Mouse (Mus musculus): ENCODE measurements at regions not wholly inside any gene's neighbourhood (a gene's known extent, or its start where the extent isn't known, plus 50 kb on each side); places are given as distances from the start of the nearest gene placed in this dataset.
"Not testable (repeated sequence)": the region's sequence is repeated elsewhere in the genome, so short reads cannot be mapped to it uniquely, and the experiment has no call there.

DNA sequence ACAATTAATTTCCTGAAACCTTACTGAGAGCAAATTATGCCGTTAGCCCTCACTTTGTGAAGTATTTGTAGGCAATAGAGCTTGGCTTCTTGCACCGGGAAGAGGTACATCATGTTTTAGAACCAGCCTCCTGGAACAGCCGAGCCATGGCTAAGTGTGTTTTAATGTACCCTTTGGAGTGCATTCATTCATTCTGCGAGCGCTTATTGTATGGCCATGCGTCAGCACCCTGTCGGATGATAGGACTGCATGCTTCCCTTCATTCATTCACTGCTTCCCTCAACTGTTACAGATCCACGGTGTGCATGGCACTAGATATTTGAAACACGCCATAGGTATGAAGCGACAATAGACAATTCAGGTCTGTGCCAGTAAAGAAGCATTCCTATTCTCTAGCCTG, 409.4 kb upstream of the Ercc4 start:
- WGBS, result 88% methylated on average over 10 of the region's 10 CpGs
- no peaks in the 10 kb centered on the region for H3K36me3 ChIP-seq (ENCODE audit: insufficient read depth)
- TF ChIP-seq CTCF (IDR thresholded peaks at IDR 0.05; ENCODE audit: low read depth), result no peak
- no peaks in the 10 kb centered on the region for H3K27me3 ChIP-seq (ENCODE audit: insufficient read depth, low read length)
- H3K9ac ChIP-seq, result no peak overlapping the region
- no peaks in the 10 kb centered on the region for H3K9me3 ChIP-seq (ENCODE audit: low read depth, low read length)
- H3K27ac ChIP-seq (ENCODE audit: low read depth), result no peak overlapping the region
- no peak for ATAC-seq (ENCODE audit: insufficient read depth)
- no peak overlapping the region for H3K4me2 ChIP-seq
- no peaks in the 10 kb centered on the region for H3K4me1 ChIP-seq (ENCODE audit: insufficient read depth)
- no peak for DNase-seq
- no peak overlapping the region for H3K4me3 ChIP-seq (ENCODE audit: low read depth, low read length)

DNA sequence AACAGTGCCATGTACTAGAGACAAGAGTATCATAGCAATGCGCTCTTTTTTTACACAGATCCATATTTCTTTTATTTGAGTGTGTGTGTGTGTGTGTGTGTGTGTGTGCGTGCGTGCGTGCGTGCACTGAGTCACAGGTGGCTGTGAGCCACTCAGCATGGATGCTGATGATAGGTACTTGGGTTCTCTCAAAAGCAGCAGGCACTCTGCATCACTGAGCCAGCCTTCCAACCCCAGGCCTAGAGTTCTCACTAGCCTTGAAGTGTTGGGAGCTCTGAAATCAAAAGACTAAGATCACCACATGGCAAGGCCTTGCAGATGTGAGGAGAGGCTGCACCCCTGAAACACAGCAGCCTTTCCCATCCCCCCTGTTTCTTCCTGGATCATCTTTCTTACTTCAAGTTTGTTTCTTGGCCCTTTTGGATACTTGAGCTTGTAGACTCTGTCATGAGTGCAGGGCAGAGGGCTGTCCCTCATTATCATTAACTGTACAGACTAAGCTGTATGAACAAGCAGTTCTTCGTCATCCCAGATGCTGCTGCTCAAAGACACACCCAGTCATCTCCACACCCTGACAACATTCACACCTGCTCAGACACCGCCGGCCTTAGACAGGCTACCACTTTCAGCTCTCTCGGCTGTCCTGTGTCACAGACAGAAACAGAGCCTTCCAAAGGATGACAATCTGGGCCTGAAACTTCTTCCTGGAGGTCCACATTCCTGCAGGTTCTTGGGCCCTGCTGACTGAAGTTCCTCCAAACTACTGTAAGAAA, 405.5 kb upstream of the Ercc4 start:
- ATAC-seq (ENCODE audit: insufficient read depth), result no peak
- WGBS, result 71% methylated on average over 9 of the region's 9 CpGs
- no peak for DNase-seq
- H3K4me3 ChIP-seq (ENCODE audit: low read depth, low read length), result no peak overlapping the region
- H3K9ac ChIP-seq, result no peak overlapping the region
- no peaks in the 10 kb centered on the region for H3K4me1 ChIP-seq (ENCODE audit: insufficient read depth)
- no peak overlapping the region for H3K27ac ChIP-seq (ENCODE audit: low read depth)
- TF ChIP-seq CTCF (IDR thresholded peaks at IDR 0.05; ENCODE audit: low read depth), result no peak
- no peaks in the 10 kb centered on the region for H3K9me3 ChIP-seq (ENCODE audit: low read depth, low read length)
- no peaks in the 10 kb centered on the region for H3K27me3 ChIP-seq (ENCODE audit: insufficient read depth, low read length)
- no peaks in the 10 kb centered on the region for H3K36me3 ChIP-seq (ENCODE audit: insufficient read depth)
- no peak overlapping the region for H3K4me2 ChIP-seq

DNA sequence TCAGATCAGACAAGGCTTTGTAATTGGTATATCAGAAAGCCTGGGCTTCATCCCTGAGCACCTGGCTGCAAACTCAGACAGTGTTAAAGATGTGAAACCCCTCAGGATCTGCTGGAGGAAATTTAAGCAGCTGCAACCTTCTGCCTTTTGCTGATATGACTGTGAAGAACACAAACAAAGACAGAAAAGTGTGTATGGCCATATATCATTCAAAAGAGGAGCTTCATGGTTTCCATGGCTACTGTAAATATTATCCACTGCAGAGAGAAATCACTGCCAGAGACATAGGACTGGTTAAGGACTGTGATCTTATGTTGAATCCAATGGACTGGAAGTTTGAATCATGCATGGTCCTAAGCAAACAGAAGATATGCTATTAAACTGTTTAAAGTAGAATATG, 402.6 kb upstream of the Ercc4 start:
- TF ChIP-seq CTCF (IDR thresholded peaks at IDR 0.05; ENCODE audit: low read depth), result no peak
- Histone ChIP-seq H3K27ac (ENCODE audit: low read depth) (no peak overlapping the region), H3K4me3 (ENCODE audit: low read depth, low read length) (no peak overlapping the region), H3K4me1 (ENCODE audit: insufficient read depth) (no peaks in the 10 kb centered on the region), H3K9me3 (ENCODE audit: low read depth, low read length) (no peaks in the 10 kb centered on the region), H3K4me2 (no peak overlapping the region), H3K27me3 (ENCODE audit: insufficient read depth, low read length) (no peaks in the 10 kb centered on the region), H3K36me3 (ENCODE audit: insufficient read depth) (no peaks in the 10 kb centered on the region), H3K9ac (no peak overlapping the region)
- ATAC-seq (ENCODE audit: insufficient read depth) (no peak), DNase-seq (no peak)

DNA sequence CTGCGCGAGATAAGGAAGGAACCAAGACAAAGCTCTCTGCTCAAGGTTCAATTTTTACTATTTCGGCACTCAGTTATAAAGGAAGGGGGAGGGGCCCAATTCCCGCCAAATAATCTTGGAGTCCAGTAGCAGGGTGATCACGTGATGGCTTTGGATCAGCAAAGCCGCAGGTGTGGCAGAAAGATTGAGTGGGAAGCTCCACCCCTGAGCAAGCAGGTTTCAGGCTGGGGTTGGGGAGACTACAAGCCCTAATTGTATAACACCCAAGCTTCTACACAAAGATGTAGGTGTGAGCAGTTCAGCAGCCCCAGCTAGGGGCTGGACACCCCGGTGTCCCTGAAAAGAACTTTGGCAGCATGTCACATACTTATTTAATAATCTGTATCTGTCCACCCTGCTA, 388.1 kb upstream of the Ercc4 start:
- not testable (repeated sequence) for DNase-seq; H3K4me1 ChIP-seq (ENCODE audit: insufficient read depth); H3K27me3 ChIP-seq (ENCODE audit: insufficient read depth, low read length); H3K27ac ChIP-seq (ENCODE audit: low read depth); H3K4me2 ChIP-seq; ATAC-seq (ENCODE audit: insufficient read depth); H3K9me3 ChIP-seq (ENCODE audit: low read depth, low read length); H3K9ac ChIP-seq; H3K36me3 ChIP-seq (ENCODE audit: insufficient read depth); H3K4me3 ChIP-seq (ENCODE audit: low read depth, low read length)
- WGBS, result 66% methylated on average over 4 of the region's 7 CpGs

DNA sequence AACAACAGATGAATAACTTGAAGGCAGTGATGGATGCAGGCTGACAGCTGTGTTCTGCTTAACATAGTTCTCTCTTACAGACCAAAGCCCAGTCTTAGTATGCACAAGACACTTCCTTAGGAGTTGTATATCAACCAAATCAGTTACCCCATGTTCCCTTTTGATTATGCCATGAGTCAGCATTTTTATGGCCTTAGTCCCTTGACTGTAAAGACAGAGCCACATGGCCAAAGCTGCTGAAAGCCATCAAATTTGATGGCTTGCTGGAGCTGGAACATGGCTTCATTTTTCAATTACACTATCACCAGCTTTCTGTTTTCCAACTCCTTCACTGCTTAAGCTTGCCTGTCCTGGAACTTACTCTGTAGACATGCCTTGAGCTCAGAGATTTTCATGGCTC, 383.4 kb upstream of the Ercc4 start:
- no peaks in the 10 kb centered on the region for H3K27me3 ChIP-seq (ENCODE audit: insufficient read depth, low read length)
- ATAC-seq (ENCODE audit: insufficient read depth), result no peak

GRCm38 (mm10) chr16:12730167-12730730, 379.2 kb upstream of the Ercc4 start:
- H3K9ac ChIP-seq; H3K4me2 ChIP-seq; H3K9me3 ChIP-seq (ENCODE audit: low read depth, low read length); H3K27ac ChIP-seq (ENCODE audit: low read depth); H3K4me1 ChIP-seq (ENCODE audit: insufficient read depth); H3K27me3 ChIP-seq (ENCODE audit: insufficient read depth, low read length); H3K36me3 ChIP-seq (ENCODE audit: insufficient read depth); H3K4me3 ChIP-seq (ENCODE audit: low read depth, low read length): not testable (repeated sequence)
- 64% methylated on average over 2 of the region's 2 CpGs for WGBS
- peak; percentile 60 for DNase-seq
- peak; percentile 58; the same call in 1 of the 2 replicates for ATAC-seq (ENCODE audit: insufficient read depth)
- TF ChIP-seq CTCF (IDR thresholded peaks at IDR 0.05; ENCODE audit: low read depth), result peak; percentile 36; the same call in 1 of the 2 replicates

More for the DNA sequence above, 383.4 kb upstream of the Ercc4 start:
- DNase-seq, result no peak
- no peaks in the 10 kb centered on the region for H3K4me1 ChIP-seq (ENCODE audit: insufficient read depth)
- no peak overlapping the region for H3K27ac ChIP-seq (ENCODE audit: low read depth)
- no peak overlapping the region for H3K9ac ChIP-seq
- no peak for TF ChIP-seq CTCF (IDR thresholded peaks at IDR 0.05; ENCODE audit: low read depth)
- H3K36me3 ChIP-seq (ENCODE audit: insufficient read depth), result no peaks in the 10 kb centered on the region
- no peak overlapping the region for H3K4me2 ChIP-seq
- H3K9me3 ChIP-seq (ENCODE audit: low read depth, low read length), result no peaks in the 10 kb centered on the region
- H3K4me3 ChIP-seq (ENCODE audit: low read depth, low read length), result no peak overlapping the region

DNA sequence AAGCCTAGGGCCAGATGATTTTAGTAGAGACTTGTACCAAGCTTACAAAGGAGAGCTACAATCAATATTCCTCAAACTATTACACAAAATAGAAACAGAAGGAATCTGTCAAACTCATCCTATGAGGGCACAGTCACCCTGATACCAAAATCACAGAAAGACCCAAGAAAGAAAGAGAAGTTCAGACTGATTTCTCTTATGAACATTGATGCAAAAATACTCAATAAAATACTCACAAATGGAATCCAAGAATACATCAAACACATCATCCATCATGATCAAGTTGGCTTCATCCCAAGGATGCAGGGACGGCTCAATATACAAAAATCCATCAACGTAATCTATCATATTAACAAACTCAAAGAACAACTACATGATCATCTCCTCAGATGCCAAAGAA, 377.9 kb upstream of the Ercc4 start:
- ATAC-seq (ENCODE audit: insufficient read depth), result peak; percentile 58; the same call in 1 of the 2 replicates
- H3K27me3 ChIP-seq (ENCODE audit: insufficient read depth, low read length), result no peaks in the 10 kb centered on the region

More for the DNA sequence above, 377.9 kb upstream of the Ercc4 start:
- H3K27ac ChIP-seq (ENCODE audit: low read depth), result no peak overlapping the region
- H3K36me3 ChIP-seq (ENCODE audit: insufficient read depth), result no peaks in the 10 kb centered on the region
- no peaks in the 10 kb centered on the region for H3K4me1 ChIP-seq (ENCODE audit: insufficient read depth)
- no peak overlapping the region for H3K4me3 ChIP-seq (ENCODE audit: low read depth, low read length)
- no peaks in the 10 kb centered on the region for H3K9me3 ChIP-seq (ENCODE audit: low read depth, low read length)
- WGBS, result 32% methylated on average over 2 of the region's 2 CpGs
- H3K9ac ChIP-seq, result no peak overlapping the region
- peak; percentile 69 for DNase-seq
- no peak overlapping the region for H3K4me2 ChIP-seq
- TF ChIP-seq CTCF (IDR thresholded peaks at IDR 0.05; ENCODE audit: low read depth), result no peak

Measured in lung, embryonic 14.5 days (tissue).